Mouse (Mus musculus) layer of hippocampus, adult 8-10 months (tissue): ENCODE measurements around the gene Trim66. TPM values are rescaled to one million over a fixed set of nuclear protein-coding genes. Genes with fewer than 3 reads are reported as not detected.

Source experiments
- DNase-seq, 2 experiments: peaks; one replicate each; pipeline ENCODE4 v3.0.0; 2022; ENCODE audit warnings: low spot score in 2 of 2
- total RNA-seq, 4 experiments: library from RNA; stranded (reverse); gene quantifications; 2 replicates each; pipeline ENCODE4 v1.2.4; 2022

The Trim66 gene
- total RNA-seq, 4 experiments from 2014 or later, result 7.6 to 10.6 (median 9.0) TPM

GRCm38 (mm10) chr7:109522084-109522483, 14.2 kb upstream of the Trim66 start:
- DNase-seq, result no peak

GRCm38 (mm10) chr7:109519936-109520335, 12.0 kb upstream of the Trim66 start:
- no peak for DNase-seq

- DNase-seq, result peak; percentile 98
These were observed 11.1 kb upstream of the Trim66 start, which contains the start of gene Rpl27a for GRCm38 (mm10) chr7:109518838-109519696. Gene Rpl27a, plus strand, starts transcription at chr7:109519147.

- no peak for DNase-seq
These were observed 10.2 kb upstream of the Trim66 start for GRCm38 (mm10) chr7:109518036-109518681.

- DNase-seq, result no peak
These were observed 8.6 kb upstream of the Trim66 start for GRCm38 (mm10) chr7:109516500-109516899.

GRCm38 (mm10) chr7:109511838-109512237, 3.9 kb upstream of the Trim66 start:
- no peak for DNase-seq

DNA sequence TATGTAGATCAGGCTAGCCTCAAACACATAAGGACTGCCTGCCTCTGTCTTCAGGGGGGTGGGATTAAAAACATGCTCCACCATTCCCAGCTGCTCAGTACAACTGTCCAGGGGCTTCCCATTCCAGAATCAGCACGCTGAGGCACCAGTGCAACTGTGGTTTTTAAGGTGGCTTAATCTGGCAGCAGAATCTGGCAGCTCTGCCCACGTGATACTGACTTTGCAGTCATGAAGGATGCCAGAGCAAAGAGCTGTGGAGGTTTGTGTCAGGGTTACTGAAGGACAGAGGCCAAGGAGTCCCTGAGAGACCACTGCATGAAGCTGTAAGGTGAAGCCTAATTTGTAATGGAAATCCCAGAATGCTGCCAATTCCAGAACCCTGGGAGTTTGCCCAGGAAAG, 2.9 kb upstream of the Trim66 start:
- DNase-seq, result no peak

- DNase-seq, result no peak
These were observed 362 bp downstream of the Trim66 start for GRCm38 (mm10) chr7:109507572-109507971.

GRCm38 (mm10) chr7:109507119-109507518, 815 bp downstream of the Trim66 start:
- DNase-seq, result no peak

DNA sequence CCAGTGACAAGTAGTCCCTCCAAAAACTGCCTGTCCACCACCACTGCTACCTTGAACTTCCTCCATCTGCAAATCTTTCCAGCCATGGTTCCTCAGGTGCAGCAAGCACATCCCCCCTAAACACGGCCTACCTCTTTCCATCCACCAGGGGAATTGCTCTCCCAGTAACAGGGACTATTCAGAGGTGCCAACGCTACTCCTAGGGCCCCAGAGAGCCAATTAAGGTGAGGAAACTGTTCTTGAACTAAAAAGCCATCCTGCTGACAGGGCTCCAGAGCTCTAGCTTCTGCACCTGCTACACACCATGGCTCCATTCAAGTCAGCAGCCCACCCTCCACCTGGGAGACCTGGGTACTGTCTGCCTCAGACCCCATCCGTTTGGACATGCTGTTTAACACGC, 10.4 kb downstream of the Trim66 start:
- no peak for DNase-seq

GRCm38 (mm10) chr7:109493319-109494316, 14.3 kb downstream of the Trim66 start:
- peak; percentile 38 to 40 for DNase-seq

DNA sequence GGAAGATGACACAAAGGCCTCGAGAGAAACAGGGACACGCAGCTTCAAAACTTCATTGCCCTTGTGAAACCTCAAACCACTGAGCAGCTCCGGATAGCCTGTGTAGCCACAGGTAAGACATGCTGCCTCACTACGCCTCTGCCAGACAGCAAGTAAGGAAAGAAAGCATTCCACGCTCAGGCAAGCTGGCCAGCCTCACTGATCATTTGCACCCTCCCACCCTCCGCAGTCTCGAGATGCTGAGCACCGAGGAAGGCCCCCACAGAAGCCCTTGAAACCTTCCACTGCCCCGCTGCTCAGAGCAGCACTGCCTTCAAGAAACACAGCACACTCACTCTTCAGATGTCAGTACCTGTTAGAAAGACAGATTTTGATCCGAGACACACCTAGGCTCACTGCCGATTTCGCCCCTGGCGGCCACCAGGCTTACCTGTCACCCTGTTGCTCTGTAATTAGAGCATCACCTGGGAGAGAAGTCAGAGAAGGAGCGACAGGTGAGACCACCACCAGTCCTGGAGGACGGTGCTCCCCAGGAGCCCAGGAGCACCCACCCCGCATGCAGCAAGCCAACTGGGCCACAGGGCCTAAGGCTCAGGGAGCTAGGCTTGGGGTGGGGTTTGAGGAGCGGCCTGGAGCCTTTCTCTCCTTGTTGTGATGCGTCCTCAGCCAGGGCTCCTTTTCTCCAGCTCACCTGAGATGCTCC, 15.2 kb downstream of the Trim66 start:
- no peak for DNase-seq

- no peak for DNase-seq
These were observed 23.7 kb downstream of the Trim66 start for GRCm38 (mm10) chr7:109484221-109484620.

DNA sequence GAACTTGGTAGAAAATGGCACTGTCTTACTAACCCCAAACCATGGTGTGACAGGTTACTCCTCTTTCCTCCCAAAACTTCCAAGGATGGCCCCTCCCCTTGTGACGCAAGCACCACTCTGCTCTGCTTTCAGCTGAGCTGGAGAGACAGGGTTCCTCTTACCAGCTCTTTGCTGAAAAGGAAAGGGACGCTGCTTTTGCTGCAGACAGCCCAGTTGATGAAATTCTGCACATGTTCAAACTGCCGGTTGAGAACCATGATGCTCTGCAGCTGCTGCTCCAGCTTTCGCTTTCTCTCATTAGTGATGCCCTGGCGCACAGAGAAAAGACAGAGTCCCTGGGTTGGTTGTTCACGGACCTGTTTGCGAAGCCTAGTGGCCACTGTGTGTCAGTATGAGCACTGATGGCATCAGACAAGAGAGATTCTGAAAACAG, 27.2 kb downstream of the Trim66 start:
- no peak for DNase-seq

- DNase-seq, result no peak
These were observed 30.0 kb downstream of the Trim66 start for GRCm38 (mm10) chr7:109477926-109478325.

DNA sequence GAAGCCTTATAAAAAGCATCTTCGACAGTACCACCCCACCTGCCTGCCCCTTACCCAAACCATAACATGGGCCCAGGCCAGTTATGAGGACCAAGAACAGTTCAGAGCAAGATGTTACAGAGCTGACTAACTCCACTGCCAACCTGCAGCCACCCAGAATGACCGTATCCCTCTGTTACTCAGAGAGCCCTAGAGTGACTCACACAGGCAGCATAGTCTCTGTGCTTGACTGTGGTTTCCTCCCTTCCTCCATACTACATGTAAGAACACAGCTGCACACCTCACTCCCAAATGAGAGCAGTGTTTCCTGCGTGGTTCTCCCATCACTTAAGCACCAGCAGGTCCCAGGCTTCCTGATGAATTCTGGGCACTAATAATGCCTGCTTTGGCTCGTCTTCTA, 37.2 kb downstream of the Trim66 start:
- DNase-seq, result no peak

DNA sequence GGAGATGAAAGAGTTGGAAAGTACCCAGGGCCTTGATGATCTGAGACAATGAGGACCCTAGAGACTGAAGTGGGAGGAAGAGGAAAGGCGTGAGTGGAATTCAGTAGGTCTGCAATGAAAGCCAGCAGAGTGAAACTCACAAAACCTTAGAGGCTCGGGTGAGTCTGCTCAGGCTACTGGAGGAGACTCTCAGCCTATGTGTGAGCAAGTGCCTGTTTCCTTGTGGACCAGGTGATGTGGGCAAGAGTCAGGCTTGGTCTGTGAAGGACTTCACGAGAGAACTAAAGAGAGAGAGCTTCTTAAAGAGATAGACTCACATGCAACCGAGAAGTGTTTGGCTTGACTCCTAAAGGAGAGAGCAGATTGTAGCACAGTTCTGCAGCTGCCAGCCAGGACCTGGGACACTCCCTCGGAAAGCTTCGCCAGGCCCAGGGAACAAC, 39.7 kb downstream of the Trim66 start:
- no peak for DNase-seq

GRCm38 (mm10) chr7:109467591-109467990, 40.3 kb downstream of the Trim66 start:
- no peak for DNase-seq

- no peak for DNase-seq
These were observed 47.2 kb downstream of the Trim66 start for GRCm38 (mm10) chr7:109460698-109461097.

DNA sequence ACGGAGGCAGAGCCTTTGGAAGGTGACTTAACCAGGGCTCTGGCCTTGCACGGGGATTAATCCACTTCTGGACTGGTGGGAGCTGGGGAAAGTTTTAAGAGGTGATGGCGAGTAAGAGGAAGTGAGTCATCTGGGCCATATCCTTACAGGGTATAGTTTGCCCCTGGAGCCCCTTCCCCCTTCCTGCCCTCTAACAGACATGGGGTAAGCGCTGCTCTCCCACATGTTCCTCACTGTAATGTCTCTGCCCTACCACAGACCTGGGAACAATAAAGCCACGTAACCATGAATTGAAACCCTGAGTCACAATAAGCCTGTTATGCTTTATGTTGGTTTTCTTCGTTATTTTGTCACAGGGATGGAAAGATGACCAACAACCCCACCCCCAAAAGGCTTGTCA, 51.4 kb downstream of the Trim66 start:
- DNase-seq, result no peak

DNA sequence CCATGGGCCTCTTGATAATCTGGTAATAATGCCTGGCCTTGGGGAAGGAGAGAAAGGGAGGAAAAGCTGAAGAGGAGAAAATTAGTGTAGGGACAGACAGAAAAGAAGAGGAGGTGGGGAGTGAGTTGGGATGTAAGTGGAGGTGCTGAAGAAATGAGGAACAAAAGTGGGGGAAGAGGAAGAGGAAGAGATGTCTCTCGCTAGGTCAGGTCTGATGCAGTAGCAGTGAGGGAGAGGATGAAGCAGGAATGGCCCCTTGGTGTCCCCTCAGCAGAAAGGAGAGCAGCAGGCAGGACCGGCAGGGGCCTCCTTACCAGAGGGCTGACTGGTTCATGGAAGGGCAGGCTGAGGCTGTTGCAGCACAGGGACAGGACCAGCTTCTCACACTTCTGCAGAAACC, 52.2 kb downstream of the Trim66 start:
- no peak for DNase-seq
